Mouse (Mus musculus): ENCODE measurements around the gene Spi1. TPM values are rescaled to one million over a fixed set of nuclear protein-coding genes. Genes with fewer than 3 reads are reported as not detected.

Gene Spi1
- polyA plus RNA-seq, 1 experiment from 2014 or later, result 1.7 TPM

DNA sequence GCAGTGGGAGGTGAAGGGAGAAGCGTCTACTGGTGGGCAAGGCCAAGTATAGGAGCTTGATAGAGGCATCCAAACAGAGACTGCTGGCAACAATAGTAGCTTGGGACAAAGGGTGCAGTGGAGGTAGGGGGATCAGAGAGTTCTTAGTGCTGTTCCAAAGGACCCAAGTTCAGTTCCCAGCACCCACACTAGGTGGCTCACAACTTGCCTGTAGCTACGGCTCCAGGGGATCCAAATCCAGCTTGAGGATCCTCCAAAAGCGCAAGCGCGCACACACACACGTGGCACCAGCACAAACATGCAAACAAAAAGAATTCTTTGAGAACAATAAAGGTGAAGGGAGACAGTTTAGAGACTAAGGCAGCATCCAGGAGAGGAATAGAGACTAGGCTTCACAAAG is 18.0 kb upstream of the Spi1 start:
- H3K4me1 ChIP-seq (ENCODE audit: control insufficient read depth, insufficient read depth, low read length), result peaks cover 9% of the 10 kb centered on the region
- H3K36me3 ChIP-seq (ENCODE audit: control insufficient read depth, insufficient read depth, low read length), result peaks cover 40% of the 10 kb centered on the region
- no peaks in the 10 kb centered on the region for H3K27me3 ChIP-seq (ENCODE audit: control insufficient read depth, insufficient read depth, low read length)
- no peak overlapping the region for H3K27ac ChIP-seq (ENCODE audit: low read depth, low read length)
- no peak overlapping the region for H3K4me3 ChIP-seq (ENCODE audit: low read depth, low read length)
- H3K9me3 ChIP-seq (ENCODE audit: control insufficient read depth, low read length), result no peaks in the 10 kb centered on the region
- no peak overlapping the region for H3K4me2 ChIP-seq (ENCODE audit: low read depth, low read length)
- 87% methylated on average over 6 of the region's 6 CpGs for WGBS
- no peak overlapping the region for H3K9ac ChIP-seq (replicated peaks; ENCODE audit: low read depth, low read length)
- ATAC-seq (ENCODE audit: low read depth), result no peak

DNA sequence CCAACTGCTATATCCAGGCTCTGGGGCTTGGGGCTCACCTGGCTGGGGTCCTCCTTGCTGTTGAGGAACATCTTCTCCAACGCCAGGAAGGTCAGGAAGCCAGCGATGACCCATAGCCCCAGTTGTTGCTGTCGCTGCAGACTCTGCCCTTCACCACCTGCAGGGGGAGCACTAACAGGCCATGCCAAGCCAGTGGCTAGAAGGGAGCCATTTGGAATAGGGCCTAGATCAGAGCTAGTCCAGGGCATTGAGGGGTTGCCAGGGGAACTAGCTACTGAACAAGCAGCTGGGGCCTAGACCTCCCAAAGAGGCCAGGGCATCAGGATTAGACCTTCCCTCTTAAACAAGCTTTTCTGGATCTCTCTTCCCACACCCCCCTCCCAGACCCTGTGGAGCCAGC is 16.6 kb upstream of the Spi1 start:
- Histone ChIP-seq H3K9me3 (ENCODE audit: control insufficient read depth, low read length) (no peaks in the 10 kb centered on the region), H3K36me3 (ENCODE audit: control insufficient read depth, insufficient read depth, low read length) (peaks cover 31% of the 10 kb centered on the region), H3K27ac (ENCODE audit: low read depth, low read length) (no peak overlapping the region), H3K9ac (replicated peaks; ENCODE audit: low read depth, low read length) (no peak overlapping the region), H3K27me3 (ENCODE audit: control insufficient read depth, insufficient read depth, low read length) (no peaks in the 10 kb centered on the region), H3K4me3 (ENCODE audit: low read depth, low read length) (no peak overlapping the region), H3K4me1 (ENCODE audit: control insufficient read depth, insufficient read depth, low read length) (peaks cover 11% of the 10 kb centered on the region), H3K4me2 (ENCODE audit: low read depth, low read length) (no peak overlapping the region)
- 47% methylated on average over 3 of the region's 3 CpGs for WGBS
- no peak for ATAC-seq (ENCODE audit: low read depth)

DNA sequence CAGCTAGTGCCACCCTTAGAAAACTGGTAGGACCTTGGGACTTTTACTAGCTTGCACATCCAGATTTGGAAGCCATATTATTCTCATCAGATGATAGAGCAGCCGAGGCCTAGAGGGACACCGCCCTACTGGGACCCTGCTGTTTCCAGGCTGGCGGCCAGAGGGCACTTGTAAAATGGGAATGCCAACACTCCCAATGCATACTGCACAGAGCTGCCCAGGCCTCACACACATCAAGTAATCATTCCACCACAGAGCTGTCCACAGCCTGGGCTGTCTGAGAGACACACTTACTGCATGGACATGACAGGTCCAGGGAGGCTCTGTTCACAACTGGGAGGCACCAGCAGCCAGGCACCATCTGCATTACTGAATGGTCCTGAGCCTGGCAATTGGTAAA is 15.7 kb upstream of the Spi1 start:
- no peak overlapping the region for H3K4me2 ChIP-seq (ENCODE audit: low read depth, low read length)
- WGBS, result 92% methylated on average over 3 of the region's 3 CpGs
- no peaks in the 10 kb centered on the region for H3K27me3 ChIP-seq (ENCODE audit: control insufficient read depth, insufficient read depth, low read length)
- H3K9me3 ChIP-seq (ENCODE audit: control insufficient read depth, low read length), result no peaks in the 10 kb centered on the region
- no peak overlapping the region for H3K27ac ChIP-seq (ENCODE audit: low read depth, low read length)
- H3K36me3 ChIP-seq (ENCODE audit: control insufficient read depth, insufficient read depth, low read length), result peaks cover 31% of the 10 kb centered on the region
- H3K4me1 ChIP-seq (ENCODE audit: control insufficient read depth, insufficient read depth, low read length), result peaks cover 20% of the 10 kb centered on the region
- ATAC-seq (ENCODE audit: low read depth), result no peak
- H3K4me3 ChIP-seq (ENCODE audit: low read depth, low read length), result no peak overlapping the region
- no peak overlapping the region for H3K9ac ChIP-seq (replicated peaks; ENCODE audit: low read depth, low read length)

DNA sequence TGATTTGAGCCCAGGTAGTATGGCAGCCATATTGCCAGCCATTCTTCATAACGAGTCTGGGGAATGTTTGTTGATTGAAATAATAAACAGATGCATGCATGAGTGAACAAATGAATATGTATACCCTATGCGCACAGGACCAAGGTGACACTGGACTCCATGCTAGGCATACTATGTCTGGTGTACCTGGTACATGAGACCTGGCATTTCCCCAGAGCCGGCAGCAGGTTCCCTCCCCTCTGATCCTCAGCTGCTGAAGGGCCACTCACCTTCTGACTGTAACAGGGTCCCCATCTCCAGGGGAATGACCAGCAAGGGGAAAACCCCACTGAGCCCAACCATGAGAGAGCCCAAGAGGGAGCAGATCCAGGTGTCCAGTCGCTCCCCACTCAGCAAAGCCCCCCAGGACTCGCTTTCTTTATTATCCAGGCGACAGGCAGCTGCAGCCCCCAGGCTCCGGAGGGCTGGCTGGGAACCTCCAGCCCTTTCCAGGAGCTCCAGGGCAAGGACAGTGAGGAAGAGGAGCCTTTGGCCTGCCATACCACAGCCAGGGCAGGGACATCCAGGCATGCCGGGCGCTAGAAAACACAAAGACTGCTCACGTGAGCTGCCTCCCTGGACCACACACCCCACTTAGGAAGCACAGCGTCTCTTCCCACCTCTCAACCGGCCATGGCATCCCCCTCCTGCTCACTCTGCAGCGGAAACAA is 13.9 kb upstream of the Spi1 start:
- 53% methylated on average over 13 of the region's 13 CpGs for WGBS
- no peak for ATAC-seq (ENCODE audit: low read depth)
- peak overlapping the region; percentile 65; the same call in 1 of the 2 replicates for H3K4me3 ChIP-seq (ENCODE audit: low read depth, low read length)
- H3K27ac ChIP-seq (ENCODE audit: low read depth, low read length), result no peak overlapping the region
- peak overlapping the region; percentile 28; the same call in 1 of the 2 replicates for H3K9ac ChIP-seq (replicated peaks; ENCODE audit: low read depth, low read length)
- H3K9me3 ChIP-seq (ENCODE audit: control insufficient read depth, low read length), result no peaks in the 10 kb centered on the region
- peaks cover 20% of the 10 kb centered on the region for H3K4me1 ChIP-seq (ENCODE audit: control insufficient read depth, insufficient read depth, low read length)
- H3K4me2 ChIP-seq (ENCODE audit: low read depth, low read length), result peak overlapping the region; percentile 67
- H3K36me3 ChIP-seq (ENCODE audit: control insufficient read depth, insufficient read depth, low read length), result peaks cover 15% of the 10 kb centered on the region
- no peaks in the 10 kb centered on the region for H3K27me3 ChIP-seq (ENCODE audit: control insufficient read depth, insufficient read depth, low read length)

DNA sequence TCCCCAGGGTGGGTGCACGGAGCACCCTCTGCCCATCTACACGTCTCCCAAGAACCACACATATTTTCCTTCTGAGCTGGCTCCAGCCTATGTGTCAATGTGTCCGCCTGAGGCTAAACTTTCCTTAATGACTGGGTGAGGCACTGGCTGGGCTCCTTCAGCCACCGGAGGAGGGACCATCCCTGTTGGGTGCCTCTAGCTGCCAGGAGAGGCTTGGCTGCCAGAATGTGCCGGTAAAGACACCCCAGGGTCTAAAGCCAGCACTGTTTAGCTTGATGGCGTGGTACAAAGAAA is 13.4 kb upstream of the Spi1 start:
- WGBS, result 49% methylated on average over 6 of the region's 6 CpGs
- H3K27ac ChIP-seq (ENCODE audit: low read depth, low read length), result no peak overlapping the region

DNA sequence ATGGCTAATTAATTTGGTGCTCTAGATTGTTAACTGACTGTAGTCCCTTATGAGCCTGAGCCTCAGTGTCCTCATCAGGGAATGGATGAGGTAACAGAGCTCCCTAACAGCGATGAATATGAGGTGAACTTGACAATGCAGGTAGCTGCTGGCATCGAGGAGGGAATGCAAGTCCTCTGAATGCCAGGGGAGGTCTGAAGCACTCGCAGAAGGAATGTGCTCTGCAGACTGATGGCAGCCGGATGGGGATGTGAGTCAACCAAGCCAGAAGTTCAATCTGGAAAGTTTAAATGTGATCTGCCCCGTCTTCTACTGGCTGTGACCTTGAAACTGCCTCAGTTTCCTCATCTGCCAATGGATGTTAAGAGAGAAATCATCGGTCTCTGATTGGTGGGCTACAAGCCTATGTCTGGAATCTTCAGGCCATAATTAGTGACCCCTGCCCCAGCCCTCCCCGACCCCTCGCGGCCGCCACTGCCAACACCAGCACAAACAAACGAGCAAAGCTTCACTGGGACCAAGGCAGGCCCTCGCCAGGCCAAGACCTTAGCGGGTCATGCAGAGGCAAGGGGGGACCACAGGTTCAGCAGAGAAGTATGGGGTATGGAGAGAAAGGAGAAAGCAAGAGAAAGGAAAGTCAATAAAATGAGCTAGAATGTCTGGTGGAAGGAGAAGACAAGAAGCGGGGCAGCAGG is 12.7 kb upstream of the Spi1 start:
- H3K9me3 ChIP-seq (ENCODE audit: control insufficient read depth, low read length), result no peaks in the 10 kb centered on the region
- H3K4me3 ChIP-seq (ENCODE audit: low read depth, low read length), result peak overlapping the region; percentile 65
- peak overlapping the region; percentile 71 for H3K9ac ChIP-seq (replicated peaks; ENCODE audit: low read depth, low read length)
- peak overlapping the region; percentile 67 for H3K4me2 ChIP-seq (ENCODE audit: low read depth, low read length)
- peak overlapping the region; percentile 85 for H3K27ac ChIP-seq (ENCODE audit: low read depth, low read length)
- peak; percentile 0; the same call in 1 of the 2 replicates for ATAC-seq (ENCODE audit: low read depth)
- H3K27me3 ChIP-seq (ENCODE audit: control insufficient read depth, insufficient read depth, low read length), result no peaks in the 10 kb centered on the region
- H3K36me3 ChIP-seq (ENCODE audit: control insufficient read depth, insufficient read depth, low read length), result peaks cover 5% of the 10 kb centered on the region; the same call in 1 of the 2 replicates
- 8% methylated on average over 14 of the region's 14 CpGs for WGBS
- peaks cover 20% of the 10 kb centered on the region for H3K4me1 ChIP-seq (ENCODE audit: control insufficient read depth, insufficient read depth, low read length)

More for the DNA sequence above, 13.4 kb upstream of the Spi1 start:
- Histone ChIP-seq H3K27me3 (ENCODE audit: control insufficient read depth, insufficient read depth, low read length) (no peaks in the 10 kb centered on the region), H3K4me2 (ENCODE audit: low read depth, low read length) (peak overlapping the region; percentile 67), H3K4me3 (ENCODE audit: low read depth, low read length) (peak overlapping the region; percentile 65; the same call in 1 of the 2 replicates), H3K36me3 (ENCODE audit: control insufficient read depth, insufficient read depth, low read length) (peaks cover 10% of the 10 kb centered on the region; the same call in 1 of the 2 replicates), H3K9me3 (ENCODE audit: control insufficient read depth, low read length) (no peaks in the 10 kb centered on the region), H3K4me1 (ENCODE audit: control insufficient read depth, insufficient read depth, low read length) (peaks cover 20% of the 10 kb centered on the region), H3K9ac (replicated peaks; ENCODE audit: low read depth, low read length) (peak overlapping the region; percentile 71; the same call in 1 of the 2 replicates)
- ATAC-seq (ENCODE audit: low read depth), result no peak

DNA sequence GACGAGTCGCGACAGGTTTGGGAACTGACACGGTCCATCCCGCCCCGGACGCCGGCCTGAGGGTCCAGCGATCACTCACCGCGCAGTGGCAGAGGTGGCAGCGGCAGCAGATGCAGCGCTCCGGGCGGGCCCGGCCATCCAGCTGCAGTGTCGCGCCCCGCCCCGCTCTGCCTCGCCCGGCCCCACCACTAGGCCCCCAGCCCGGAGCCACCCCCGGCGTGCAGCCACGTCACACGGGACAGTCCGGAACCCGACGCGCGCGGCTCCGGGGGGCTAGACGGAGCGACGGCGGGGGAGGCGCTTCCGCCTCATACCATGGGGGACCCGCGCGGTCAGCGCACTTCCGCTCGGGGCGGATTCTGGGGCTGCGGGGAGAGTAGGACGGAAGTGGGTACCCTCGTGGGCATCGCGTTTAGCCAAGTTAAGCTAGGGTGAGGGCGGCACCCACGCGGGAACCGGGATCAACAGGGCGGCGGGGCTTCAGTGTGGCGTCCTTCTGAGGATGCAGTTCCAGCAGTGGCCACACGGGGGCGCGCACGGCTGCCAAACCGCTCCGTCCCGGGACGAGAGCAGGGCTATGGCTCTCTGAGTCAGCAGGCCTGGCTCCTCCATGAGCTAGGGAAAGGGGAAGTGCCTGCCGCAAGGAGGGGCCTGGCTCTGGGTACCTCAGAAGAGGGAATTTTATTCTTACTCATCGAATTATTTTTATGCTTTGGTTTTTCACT is 12.0 kb upstream of the Spi1 start, which contains the start of gene Slc39a13:
Gene Slc39a13 (minus strand): TSS at position 342 of the 725 bp plus-strand sequence.
- peaks cover 5% of the 10 kb centered on the region; the same call in 1 of the 2 replicates for H3K36me3 ChIP-seq (ENCODE audit: control insufficient read depth, insufficient read depth, low read length)
- peaks cover 20% of the 10 kb centered on the region for H3K4me1 ChIP-seq (ENCODE audit: control insufficient read depth, insufficient read depth, low read length)
- WGBS, result under 1% methylated on average over 64 of the region's 69 CpGs
- peak within 1 kb of the TSS; percentile 85 for H3K27ac ChIP-seq (ENCODE audit: low read depth, low read length)
- no peaks in the 10 kb centered on the region for H3K9me3 ChIP-seq (ENCODE audit: control insufficient read depth, low read length)
- no peaks in the 10 kb centered on the region for H3K27me3 ChIP-seq (ENCODE audit: control insufficient read depth, insufficient read depth, low read length)
- H3K9ac ChIP-seq (replicated peaks; ENCODE audit: low read depth, low read length), result peak within 1 kb of the TSS; percentile 71
- peak within 1 kb of the TSS; percentile 67 for H3K4me2 ChIP-seq (ENCODE audit: low read depth, low read length)
- peak within 1 kb of the TSS; percentile 65 for H3K4me3 ChIP-seq (ENCODE audit: low read depth, low read length)
- ATAC-seq (ENCODE audit: low read depth), result peak; percentile 97

DNA sequence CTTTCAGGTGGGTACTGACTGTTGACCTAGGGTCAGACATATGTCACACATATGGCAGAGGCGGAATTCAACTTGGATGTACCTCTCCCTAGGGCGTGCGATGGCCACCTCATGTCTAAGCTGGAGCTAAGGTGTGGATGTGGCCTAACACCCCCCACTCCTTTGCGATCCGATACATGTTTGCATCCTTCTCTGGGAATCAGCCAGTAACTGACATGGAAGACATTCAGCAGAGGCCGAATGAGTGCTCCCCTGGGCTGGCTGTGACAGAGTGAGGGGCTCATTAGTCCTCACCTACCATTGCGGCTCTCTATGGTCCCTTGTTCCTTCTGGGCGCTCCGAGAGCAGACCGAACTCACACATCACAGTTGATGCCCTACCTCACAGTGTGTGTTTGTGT is 11.1 kb upstream of the Spi1 start:
- H3K4me1 ChIP-seq (ENCODE audit: control insufficient read depth, insufficient read depth, low read length), result peaks cover 20% of the 10 kb centered on the region
- H3K9me3 ChIP-seq (ENCODE audit: control insufficient read depth, low read length), result no peaks in the 10 kb centered on the region
- no peaks in the 10 kb centered on the region for H3K27me3 ChIP-seq (ENCODE audit: control insufficient read depth, insufficient read depth, low read length)
- no peak for ATAC-seq (ENCODE audit: low read depth)
- peak overlapping the region; percentile 71 for H3K9ac ChIP-seq (replicated peaks; ENCODE audit: low read depth, low read length)
- H3K36me3 ChIP-seq (ENCODE audit: control insufficient read depth, insufficient read depth, low read length), result peaks cover 5% of the 10 kb centered on the region; the same call in 1 of the 2 replicates
- WGBS, result 81% methylated on average over 10 of the region's 10 CpGs
- peak overlapping the region; percentile 85 for H3K27ac ChIP-seq (ENCODE audit: low read depth, low read length)
- peak overlapping the region; percentile 65 for H3K4me3 ChIP-seq (ENCODE audit: low read depth, low read length)
- peak overlapping the region; percentile 67 for H3K4me2 ChIP-seq (ENCODE audit: low read depth, low read length)
